Mouse (Mus musculus) megakaryocyte-erythroid progenitor cell, adult 5-6 weeks (primary cell): ENCODE measurements around the gene Adgrv1. TPM values are rescaled to one million over a fixed set of nuclear protein-coding genes. Genes with fewer than 3 reads are reported as not detected.
"Not testable (repeated sequence)": the region's sequence is repeated elsewhere in the genome, so short reads cannot be mapped to it uniquely, and the experiment has no call there.

Experiments
- ATAC-seq: replicated peaks from 2 replicates; pipeline ENCODE4 v1.8.0; 2016; ENCODE audit warnings: mild to moderate bottlenecking, inconsistent platforms; ENCODE audit not compliant: severe bottlenecking, poor library complexity, low FRiP score, low TSS enrichment
- total RNA-seq, 2 experiments: library from RNA; stranded (forward) in 1 of 2; stranded (reverse) in 1 of 2; fragments of 200-1000, 215-1000 nt in 1 of 2; fragments of >200 nt in 1 of 2; fragmentation: Nextera tagmentation in 1 of 2; gene quantifications; 2 replicates each; pipeline ENCODE4 v1.2.3; 2014 to 2017

Gene Adgrv1
- total RNA-seq (2014; fragmentation: Nextera tagmentation) (not detected in 2 replicates), total RNA-seq (2017) (not detected in 2 replicates)

DNA sequence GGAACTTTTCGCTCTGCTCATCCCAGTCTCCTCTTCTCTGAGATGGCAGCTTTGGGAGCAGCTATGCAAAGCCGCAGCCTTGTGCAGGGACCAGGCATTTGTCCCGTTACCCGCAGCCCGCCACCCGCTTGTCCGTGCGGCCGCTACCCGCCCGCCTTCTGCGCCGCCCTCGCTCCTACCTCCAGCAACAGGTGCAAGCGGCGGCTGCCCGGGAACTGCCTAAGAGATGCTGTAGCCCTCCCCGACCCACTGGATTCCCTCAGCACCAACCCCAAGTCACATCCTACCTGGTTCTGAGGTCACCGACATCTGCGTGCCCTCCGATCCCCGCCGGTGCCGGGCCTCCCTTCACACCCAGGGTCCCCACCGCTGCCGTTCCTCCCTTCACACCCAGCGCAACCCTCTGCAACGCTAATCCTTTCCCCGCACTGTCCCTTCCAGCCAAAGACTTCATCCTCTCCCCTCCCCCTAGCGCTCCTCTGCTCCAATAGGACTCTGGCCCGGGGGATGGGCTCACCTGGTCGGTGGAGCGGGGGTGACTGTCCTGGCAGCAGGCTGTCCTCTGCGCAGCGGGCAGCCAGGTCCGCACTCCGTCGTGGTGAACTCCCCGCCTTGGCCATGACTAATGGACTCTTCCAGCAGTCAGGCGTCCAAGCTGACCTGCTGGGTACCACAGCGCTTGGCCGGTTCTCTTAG lies at the start of gene Adgrv1:
TSS of gene Adgrv1 (minus strand) at position 435 of the 696 bp plus-strand sequence.
- peak; percentile 56; the same call in 1 of the 2 replicates for ATAC-seq

DNA sequence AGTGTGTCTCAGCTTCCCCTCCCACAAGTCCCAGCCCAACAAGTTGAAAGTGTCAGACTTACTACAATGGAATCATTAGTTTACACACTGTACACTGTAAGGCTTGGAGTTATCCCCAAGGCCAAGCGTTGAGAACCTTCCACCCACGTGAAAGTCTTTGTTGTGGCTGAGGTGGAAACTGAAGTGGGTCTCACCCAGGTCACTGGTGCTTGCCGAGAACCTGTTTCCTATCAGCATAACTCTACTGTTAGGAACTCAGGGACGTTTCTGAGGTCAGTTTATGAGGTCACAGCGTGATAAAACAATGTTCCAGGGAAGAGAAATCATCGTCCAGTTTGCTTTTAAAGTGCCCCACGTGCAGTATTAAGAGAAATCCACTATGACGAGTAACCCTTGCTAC lies 42.4 kb upstream of the Adgrv1 start:
- no peak for ATAC-seq

DNA sequence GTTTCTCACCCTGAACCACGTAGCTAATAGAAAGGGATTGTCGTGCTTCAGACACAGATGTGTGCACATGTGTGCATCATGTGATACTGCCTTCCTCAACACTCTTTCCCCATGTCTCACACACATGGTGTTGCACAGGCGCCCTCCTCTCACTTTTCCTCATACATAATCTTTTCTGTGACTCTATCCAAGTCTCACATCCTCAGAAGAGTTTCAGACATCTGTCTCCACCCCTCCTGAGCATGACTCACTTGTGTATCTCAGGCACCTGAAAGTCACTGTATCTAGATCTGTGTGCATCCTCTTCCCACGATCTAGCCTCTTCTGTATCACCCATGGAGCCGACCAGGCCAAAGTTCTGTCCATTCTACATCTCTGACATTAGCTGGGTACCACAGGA lies 34.8 kb upstream of the Adgrv1 start:
- no peak for ATAC-seq

GRCm38 (mm10) chr13:81664331-81664698 lies 31.4 kb upstream of the Adgrv1 start:
- no peak for ATAC-seq

GRCm38 (mm10) chr13:81663566-81664330 lies 30.8 kb upstream of the Adgrv1 start:
- ATAC-seq: peak; percentile 51; the same call in 1 of the 2 replicates

DNA sequence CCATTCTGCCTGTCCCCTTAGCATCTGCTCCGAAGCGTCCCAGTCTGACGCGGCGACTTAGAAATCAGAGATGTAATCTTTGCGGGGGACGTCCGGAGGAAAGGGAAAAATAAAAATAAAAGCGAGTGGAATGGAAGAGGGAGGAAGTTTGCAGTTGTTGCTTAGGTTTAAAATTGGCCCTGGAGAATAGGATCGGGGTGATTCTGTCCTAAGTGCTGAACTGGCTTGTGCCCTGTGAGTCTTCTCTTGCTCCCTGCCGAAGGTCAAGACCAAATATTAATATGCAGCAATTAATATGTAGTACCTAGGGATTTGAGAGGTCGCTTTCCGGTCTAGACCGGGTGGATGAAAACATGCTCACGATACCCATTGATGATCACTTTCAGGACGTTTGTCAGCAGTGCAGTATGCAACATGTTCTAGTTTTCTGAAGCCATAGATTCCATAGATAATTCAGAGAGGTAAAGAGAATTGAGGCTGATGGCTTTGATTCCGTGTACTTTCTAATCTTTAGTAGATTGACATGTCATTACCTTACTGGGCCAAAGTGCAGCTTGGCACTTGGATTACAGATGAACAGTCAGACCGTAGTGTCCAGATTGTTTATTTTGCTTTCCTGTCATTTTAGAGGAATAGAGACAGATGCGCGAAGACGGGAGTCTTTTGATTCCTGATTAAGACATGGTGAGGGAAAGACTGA lies 25.2 kb upstream of the Adgrv1 start:
- peak; percentile 6; the same call in 1 of the 2 replicates for ATAC-seq

GRCm38 (mm10) chr13:81657351-81658052 lies 24.5 kb upstream of the Adgrv1 start, which contains the start of gene Lysmd3:
Gene Lysmd3, plus strand, starts transcription at chr13:81657663.
- ATAC-seq: peak; percentile 96

DNA sequence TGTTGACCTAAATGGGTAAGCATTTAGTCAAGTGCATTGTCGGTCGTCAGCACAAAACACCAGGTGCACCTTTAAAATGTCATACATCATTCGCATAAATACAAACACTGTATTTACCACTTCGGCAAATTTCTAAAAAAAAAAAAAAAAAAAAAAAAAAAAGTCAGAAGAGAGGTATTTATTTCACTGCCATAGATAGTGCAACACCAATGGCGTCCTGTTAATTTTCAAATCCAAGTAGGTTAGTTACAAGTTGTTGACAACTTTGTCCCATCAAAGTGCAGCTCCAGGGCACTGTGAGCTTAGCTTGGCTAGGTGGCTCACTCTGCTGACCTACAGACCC lies 24.0 kb upstream of the Adgrv1 start:
- no peak for ATAC-seq

DNA sequence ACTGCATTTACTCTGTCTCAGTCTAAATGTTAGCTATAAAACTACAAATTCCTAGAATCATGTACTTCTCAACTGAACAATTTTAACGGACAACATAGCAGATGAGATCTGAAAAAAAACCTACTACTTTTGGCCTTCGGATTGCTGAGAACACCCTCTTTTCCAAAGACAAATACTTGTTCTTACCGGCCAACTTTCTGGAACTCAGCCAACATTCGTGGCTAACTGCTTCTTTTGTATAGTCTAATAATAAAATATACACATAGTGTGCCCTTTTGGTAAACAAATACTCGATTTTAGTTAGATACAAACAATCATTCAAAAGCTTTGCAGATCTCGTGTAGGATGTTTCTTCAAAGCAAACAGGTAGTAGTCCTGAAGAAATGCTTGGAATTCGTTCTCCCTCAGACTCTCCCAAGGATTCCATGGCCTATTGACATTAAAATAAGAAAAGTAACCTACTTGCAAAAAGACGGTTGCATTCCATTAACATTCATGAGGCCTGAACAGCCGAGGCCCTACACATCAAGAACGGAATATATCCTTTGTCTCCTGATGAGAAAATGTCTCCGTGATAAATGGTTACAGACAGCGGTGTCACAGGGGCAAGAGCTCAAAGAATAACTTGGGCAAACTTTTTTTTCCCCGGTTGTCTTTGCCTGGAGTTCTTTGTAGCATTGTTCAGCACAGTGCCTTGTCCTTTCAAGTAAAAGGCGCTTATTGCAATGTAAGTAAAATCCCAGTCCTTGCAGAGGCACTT lies 23.3 kb upstream of the Adgrv1 start:
- no peak for ATAC-seq

- ATAC-seq: not testable (repeated sequence)
Observed at GRCm38 (mm10) chr13:81650382-81650781, 17.4 kb upstream of the Adgrv1 start.

GRCm38 (mm10) chr13:81646348-81646747 lies 13.4 kb upstream of the Adgrv1 start:
- ATAC-seq: peak; percentile 57

GRCm38 (mm10) chr13:81644047-81644565 lies 11.2 kb upstream of the Adgrv1 start:
- no peak for ATAC-seq

- ATAC-seq: peak; percentile 83
Observed at GRCm38 (mm10) chr13:81642491-81643149, 9.7 kb upstream of the Adgrv1 start.

GRCm38 (mm10) chr13:81641289-81642045 lies 8.5 kb upstream of the Adgrv1 start:
- 0 out of 2 replicates have a peak, but pooled peaks have one; percentile 13 for ATAC-seq

DNA sequence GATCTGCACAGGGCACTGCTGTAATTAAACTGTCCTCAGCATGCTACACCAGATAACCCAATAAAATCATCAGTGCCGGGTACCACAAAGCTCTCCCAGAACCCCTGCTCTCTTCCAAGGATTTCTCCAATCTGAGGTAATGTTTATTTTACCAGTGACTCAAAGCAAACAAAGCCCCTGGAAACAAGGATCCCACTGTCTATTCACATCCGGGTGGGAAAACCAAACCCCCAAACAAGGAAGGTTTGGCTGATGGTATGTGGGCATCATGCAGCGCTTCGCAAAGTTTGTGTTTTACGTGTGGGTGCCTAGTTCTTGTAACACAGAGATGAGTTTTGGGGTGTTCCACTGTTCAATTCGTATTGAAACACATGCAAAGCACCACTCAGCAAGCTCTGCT lies 7.9 kb upstream of the Adgrv1 start:
- ATAC-seq: no peak

- ATAC-seq: no peak
Observed at GRCm38 (mm10) chr13:81639624-81640023, 6.7 kb upstream of the Adgrv1 start.

DNA sequence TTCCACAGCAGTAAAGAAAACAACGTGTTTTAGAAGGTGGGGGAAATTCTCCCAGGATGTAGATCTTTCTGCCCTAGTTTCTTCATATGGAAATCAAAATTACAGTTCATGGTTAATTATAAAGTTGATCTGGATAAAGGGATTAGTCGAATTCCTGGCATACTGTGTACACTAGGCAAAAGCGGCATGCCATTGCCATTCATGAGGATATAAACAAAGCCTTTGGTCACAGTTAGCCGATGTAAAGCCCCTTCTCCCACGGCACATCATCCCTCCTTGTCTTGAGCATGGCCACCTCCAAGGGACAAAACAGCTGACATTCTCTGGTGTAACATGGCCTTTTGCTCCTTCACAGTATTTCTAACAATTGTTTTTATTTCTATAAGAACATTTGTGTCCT lies 2.4 kb downstream of the Adgrv1 start:
- ATAC-seq: no peak
